Mouse (Mus musculus): ENCODE measurements around the gene Stx8. TPM values are rescaled to one million over a fixed set of nuclear protein-coding genes. Genes with fewer than 3 reads are reported as not detected.

Stx8 gene
- polyA plus RNA-seq (2014; fragmentation: Illumina TruSeq; extraction: RNeasy Lipid Tissue Mini Kit (QIAGEN cat#74804); ENCODE audit: low read depth, low replicate concordance), result 62.7 TPM

DNA sequence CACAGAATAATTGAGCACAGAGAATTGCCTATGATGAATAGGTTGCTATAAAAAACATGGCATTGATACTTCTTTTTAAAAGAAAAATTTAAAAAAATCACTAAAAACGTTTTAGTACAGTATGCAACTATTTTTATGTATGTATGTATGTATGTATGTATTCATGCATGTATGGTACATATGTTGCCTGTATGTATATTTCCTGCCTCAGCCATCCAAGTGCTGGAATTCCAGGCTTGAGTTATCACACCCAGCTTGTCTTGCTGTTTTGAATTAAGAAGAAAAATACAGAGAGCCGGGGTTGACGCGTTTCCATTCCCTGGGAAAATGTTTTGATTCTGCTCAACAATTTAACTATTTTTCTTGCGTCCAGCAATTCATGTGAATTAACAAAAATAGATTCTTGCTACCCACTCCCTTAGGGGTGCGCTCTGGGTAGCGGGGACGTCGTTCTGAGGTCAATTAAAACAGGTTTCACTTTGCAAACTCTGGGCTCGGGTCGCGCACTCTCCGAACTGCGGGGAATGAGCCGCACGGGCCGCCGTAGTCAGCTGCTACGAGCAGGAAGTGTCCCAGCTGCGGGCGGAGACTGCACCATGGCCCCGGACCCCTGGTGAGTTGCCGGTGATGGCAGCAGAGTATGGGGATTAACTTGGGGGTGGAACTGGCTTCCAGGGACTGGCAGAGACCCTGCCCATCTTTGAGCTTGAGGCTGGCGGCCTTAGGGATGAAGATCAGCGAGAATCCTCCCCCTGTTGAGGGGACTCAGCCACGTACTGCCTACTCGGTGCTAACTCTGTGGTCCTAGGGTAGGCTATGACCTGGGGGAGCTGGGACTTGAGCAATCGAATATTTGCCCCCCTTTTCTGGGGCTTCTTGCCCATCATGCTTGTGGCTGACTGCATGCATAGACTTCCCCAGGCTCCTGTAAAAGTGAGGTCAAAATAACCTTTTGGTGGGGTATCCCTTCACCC, at the start of gene Stx8:
Gene Stx8, plus strand, starts transcription at position 289 of the 974 bp plus-strand sequence.

DNA sequence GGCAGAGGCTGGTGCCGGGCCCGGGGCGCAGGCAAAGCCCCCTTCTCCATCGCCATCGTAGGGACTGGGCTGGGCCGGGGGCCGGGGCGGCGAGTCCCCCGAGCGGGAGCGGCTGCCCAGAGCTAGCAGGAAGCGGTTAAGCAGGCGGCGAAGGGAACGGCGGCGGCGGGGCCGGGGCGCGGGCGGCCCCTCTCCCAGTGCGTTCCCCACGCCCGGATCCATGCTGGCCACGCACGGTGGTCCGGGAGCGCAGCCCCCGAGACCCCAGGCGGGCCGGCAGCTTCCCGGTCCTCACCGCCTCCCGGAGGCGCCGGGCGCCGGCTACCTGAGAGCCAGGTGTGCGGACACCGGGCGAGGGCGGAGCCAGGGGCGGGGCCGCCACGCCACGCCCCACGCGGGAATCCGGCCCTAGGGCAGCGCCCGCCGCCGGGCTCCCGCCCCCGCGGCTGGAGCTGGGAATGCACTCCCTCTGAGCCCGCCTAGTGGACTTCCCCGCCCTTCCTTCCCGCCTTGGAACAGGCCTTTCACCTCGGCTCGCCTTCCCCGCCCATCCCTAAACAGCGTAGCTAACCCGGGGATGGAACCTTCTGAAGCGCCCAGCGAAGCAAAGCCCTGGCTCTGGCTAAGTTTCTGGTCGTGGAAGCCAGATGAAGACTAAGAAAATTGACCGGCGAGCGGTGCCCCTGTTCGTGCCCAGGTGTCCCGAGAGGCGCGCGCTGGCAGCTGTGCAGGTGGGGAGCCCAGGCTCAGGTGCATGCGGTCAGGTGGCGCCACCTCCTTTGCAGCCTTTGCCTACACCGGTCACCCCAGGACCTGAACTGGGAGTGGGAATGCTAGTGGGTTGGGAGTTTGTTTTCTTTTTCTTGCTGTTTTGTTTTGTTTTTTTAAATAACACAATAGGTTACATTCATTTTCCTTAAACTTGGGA, 43.9 kb upstream of the Stx8 start, which contains the start of gene Usp43:
Gene Usp43, minus strand, starts transcription at position 327 of the 928 bp plus-strand sequence.

DNA sequence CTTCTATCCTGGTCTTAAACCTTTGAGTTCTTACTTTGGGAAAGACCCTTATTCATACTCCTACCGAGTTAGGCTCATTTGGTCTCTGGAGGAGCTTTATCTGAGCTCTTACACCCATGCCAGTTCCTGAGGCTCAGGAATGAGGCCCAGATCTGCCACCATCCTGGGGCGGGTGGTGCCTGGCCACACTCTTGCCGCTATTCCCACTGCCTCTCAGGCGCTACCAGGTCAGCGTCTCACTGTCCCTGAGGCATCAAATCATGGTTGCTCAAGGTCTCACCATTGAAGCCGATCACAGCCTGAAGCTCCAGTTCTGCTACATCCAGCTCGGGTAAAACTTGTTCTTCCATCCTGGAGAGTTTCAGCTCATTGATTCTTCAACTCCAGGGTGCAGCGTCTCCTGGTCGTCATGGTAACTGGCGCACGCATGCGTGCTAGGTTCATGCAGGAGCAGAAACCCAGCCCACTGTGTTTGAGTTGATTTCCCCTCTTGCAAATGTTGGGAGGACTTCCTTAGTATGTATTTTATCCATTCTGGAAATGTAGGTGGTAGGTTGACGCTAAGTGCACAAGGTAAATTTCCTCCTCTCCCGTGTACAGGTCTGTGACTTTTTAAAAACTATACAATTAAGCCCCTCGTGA, 630 bp upstream of the Stx8 start, which contains the start of gene Cfap52:
Gene Cfap52, minus strand, starts transcription at position 410 of the 642 bp plus-strand sequence.

Other genes starting within 250 kb of the Stx8 start
- gene Glp2r, start 195.0 kb upstream of the Stx8 start, polyA plus RNA-seq (2014; fragmentation: Illumina TruSeq; extraction: RNeasy Lipid Tissue Mini Kit (QIAGEN cat#74804); ENCODE audit: low read depth, low replicate concordance), result 1.3 TPM
- gene Gsg1l2, start 191.6 kb upstream of the Stx8 start, polyA plus RNA-seq (2014; fragmentation: Illumina TruSeq; extraction: RNeasy Lipid Tissue Mini Kit (QIAGEN cat#74804); ENCODE audit: low read depth, low replicate concordance), result not detected
- not detected for gene Dhrs7c, start 168.0 kb upstream of the Stx8 start, polyA plus RNA-seq (2014; fragmentation: Illumina TruSeq; extraction: RNeasy Lipid Tissue Mini Kit (QIAGEN cat#74804); ENCODE audit: low read depth, low replicate concordance)
- 0.45 TPM for gene Usp43, start 44.0 kb upstream of the Stx8 start, polyA plus RNA-seq (2014; fragmentation: Illumina TruSeq; extraction: RNeasy Lipid Tissue Mini Kit (QIAGEN cat#74804); ENCODE audit: low read depth, low replicate concordance)
- 57.8 TPM for gene Cfap52, start 542 bp upstream of the Stx8 start, polyA plus RNA-seq (2014; fragmentation: Illumina TruSeq; extraction: RNeasy Lipid Tissue Mini Kit (QIAGEN cat#74804); ENCODE audit: low read depth, low replicate concordance)